Mouse (Mus musculus) splenic B cell, adult 2 months (primary cell): ENCODE measurements around the gene Omt2b.
A peak's percentile ranks its signal among the peaks of the same experiment; 100 is the strongest.
"Not testable (repeated sequence)": the region's sequence is repeated elsewhere in the genome, so short reads cannot be mapped to it uniquely, and the experiment has no call there.

ENCODE experiments used
- DNase-seq: peaks from one replicate; pipeline ENCODE4 v3.0.0-alpha.2; 2011; ENCODE audit warnings: low read depth, low spot score
- H3K27me3 ChIP-seq: 2 replicates; pipeline ENCODE4 v1.6.1; 2012; ENCODE audit warnings: mild to moderate bottlenecking, low read length, moderate library complexity, mixed read lengths; ENCODE audit not compliant: control insufficient read depth, poor library complexity, insufficient read depth, severe bottlenecking
- H3K36me3 ChIP-seq: 2 replicates; pipeline ENCODE4 v1.6.1; 2012; ENCODE audit warnings: mild to moderate bottlenecking, low read length, moderate library complexity, mixed read lengths; ENCODE audit not compliant: control insufficient read depth, poor library complexity, insufficient read depth, severe bottlenecking

The Omt2b gene

DNA sequence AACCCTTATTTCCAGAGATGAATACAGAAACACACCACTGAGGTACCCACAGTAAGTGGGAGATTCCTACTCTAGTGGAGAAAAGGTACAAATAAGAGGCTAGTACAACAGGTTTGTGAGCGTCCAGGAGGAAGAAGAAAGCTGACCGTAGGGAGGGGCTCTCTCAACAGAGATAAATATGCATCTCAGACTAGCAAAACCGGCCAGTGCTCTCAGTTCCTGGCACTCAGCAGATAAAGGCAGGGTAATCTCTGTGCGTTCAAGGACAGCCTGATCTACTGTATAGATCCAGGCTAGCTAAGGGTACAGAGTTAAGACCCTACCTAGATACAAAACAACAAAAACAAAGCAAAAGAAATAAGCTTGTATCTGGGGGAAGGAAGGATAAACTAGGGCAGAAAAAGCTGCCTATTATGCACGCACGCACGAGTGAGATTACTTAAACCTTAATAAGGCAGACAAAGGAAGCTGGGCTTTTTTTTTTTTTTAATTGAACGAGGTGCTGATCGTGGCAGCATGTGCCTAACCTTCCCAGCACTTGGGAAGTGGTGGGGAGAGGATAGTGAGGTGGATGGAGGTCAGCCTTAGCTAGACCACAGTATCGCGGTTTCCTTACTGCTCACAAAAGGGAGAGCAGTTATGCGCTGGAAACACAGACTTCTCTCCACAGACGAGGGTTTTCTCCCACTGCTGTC lies 38.6 kb downstream of the Omt2b start:
- no peaks in the 10 kb centered on the region; the same call in 1 of the 2 replicates for H3K27me3 ChIP-seq
- no peak for DNase-seq

GRCm38 (mm10) chr9:78367959-78368358 lies 40.6 kb downstream of the Omt2b start, which contains the start of gene Dppa5a:
Dppa5a (minus strand) TSS chr9:78368177.
- not testable (repeated sequence) for DNase-seq, H3K36me3 ChIP-seq, H3K27me3 ChIP-seq

More for the DNA sequence above, 38.6 kb downstream of the Omt2b start:
- no peaks in the 10 kb centered on the region for H3K36me3 ChIP-seq

DNA sequence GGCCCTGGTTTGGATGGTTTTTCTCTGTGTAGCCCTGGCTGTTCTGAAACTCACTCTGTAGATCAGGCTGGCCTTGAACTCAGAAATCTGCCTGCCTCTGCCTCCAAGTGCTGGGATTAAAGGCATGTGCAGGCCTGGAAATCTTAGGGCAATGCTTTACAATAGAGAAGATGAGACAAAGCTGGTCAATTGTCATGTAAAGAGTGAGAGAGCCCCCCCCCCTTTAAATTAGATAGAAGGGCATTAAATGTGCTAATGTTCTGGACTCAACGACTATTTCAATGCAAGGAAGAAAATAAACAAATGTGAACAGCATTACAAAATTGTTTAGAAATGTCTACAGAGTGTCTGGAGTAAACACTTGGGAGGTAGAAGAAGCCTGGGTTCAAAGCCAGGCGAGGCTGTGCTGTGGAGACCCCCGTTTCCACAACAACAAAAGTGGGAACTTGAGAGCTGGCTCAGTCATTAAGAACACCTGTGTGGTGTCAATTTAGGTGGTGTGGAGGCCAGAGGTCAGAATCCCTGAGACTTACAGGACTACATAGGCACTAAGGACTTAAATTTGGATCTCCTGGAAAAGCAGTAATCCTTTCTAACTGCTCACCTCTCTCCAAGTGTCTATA lies 41.4 kb downstream of the Omt2b start:
- Histone ChIP-seq H3K36me3 (no peaks in the 10 kb centered on the region), H3K27me3 (no peaks in the 10 kb centered on the region; the same call in 1 of the 2 replicates)
- no peak for DNase-seq

- Histone ChIP-seq H3K27me3 (no peaks in the 10 kb centered on the region; the same call in 1 of the 2 replicates), H3K36me3 (no peaks in the 10 kb centered on the region)
- DNase-seq, result no peak
Observed at GRCm38 (mm10) chr9:78369349-78369748, 42.0 kb downstream of the Omt2b start.

- no peaks in the 10 kb centered on the region for H3K27me3 ChIP-seq
- no peak for DNase-seq
- H3K36me3 ChIP-seq, result no peaks in the 10 kb centered on the region
Observed at GRCm38 (mm10) chr9:78369786-78370185, 42.4 kb downstream of the Omt2b start.

GRCm38 (mm10) chr9:78371441-78371840 lies 44.1 kb downstream of the Omt2b start:
- DNase-seq, result no peak
- Histone ChIP-seq H3K27me3 (no peaks in the 10 kb centered on the region), H3K36me3 (no peaks in the 10 kb centered on the region)

DNA sequence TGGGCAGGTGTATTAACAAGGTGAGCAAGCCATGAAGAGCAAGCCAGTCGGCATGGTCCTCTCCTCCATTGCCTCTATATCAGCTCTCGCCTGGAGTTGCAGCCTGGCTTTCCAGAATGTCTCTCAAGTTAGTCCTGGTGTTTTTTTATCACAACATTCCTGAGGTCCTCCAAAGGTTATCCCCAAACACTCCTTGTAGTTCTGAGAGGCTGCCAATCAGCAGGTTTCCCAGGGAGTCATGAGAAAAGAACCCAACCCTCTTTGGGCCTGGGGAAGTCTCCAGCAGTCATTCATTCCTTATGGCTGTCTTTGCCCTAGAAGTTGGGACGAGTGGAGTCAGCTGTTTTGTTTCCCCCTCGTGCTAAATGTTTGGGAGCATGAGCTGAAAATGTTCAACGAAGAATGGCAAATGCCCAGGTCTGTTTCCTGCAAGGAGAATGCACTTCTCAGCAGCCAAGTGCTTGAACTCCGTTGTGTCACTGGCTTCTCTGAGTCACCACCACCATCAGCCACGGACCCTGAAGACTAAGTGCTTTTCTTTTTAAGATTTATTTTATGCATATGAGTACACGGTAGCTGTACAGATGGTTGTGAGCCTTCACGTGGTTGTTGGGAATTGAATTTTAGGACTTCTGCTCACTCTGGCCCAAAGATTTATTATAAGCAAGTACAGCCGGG lies 45.6 kb downstream of the Omt2b start:
- DNase-seq, result no peak
- H3K27me3 ChIP-seq, result no peaks in the 10 kb centered on the region
- H3K36me3 ChIP-seq, result no peaks in the 10 kb centered on the region

GRCm38 (mm10) chr9:78374397-78374796 lies 47.0 kb downstream of the Omt2b start:
- Histone ChIP-seq H3K36me3 (no peaks in the 10 kb centered on the region), H3K27me3 (no peaks in the 10 kb centered on the region)
- no peak for DNase-seq

DNA sequence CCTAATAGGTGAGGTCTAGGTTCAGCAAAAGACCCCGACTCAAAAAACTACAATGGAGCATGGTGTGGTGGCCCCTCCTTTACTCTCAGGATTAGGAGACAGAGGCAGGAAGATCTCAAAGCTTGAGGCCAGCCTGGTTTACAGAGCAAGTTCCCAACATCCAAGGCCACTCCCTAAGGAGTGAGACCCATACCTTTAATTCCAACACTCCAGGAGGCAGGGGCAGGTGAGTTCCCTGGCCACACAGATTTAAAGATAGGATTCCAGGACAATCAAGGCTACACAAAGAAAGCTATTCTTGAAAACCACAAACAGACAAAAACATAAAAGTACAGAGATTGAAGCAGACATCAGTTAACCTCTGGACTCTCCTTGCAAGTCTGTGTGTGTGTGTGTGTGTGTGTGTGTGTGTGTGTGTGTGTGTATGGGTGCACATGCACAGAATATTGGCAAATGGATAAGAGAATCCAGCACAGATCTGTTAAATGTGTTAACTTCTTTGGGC lies 47.5 kb downstream of the Omt2b start:
- no peak for DNase-seq
- no peaks in the 10 kb centered on the region for H3K36me3 ChIP-seq

DNA sequence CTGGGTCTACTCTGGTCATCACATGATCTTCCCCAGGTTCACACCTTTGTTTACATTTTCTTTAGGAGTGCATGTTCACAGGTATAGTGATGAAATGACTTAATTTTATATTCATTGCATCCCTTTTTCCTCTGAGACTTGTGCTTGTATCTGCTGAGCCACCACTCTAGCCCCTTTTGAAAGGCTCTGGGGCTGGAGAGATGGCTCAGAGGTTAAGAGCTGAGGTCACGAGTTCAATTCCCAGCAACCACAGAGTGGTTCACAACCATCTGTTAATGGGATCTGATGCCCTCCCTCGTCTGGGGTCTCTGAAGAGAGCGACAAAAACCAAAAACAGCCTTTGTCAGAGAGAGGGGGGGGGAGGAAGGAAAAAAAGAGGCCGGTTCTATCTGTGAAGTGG lies 48.1 kb downstream of the Omt2b start:
- no peaks in the 10 kb centered on the region for H3K36me3 ChIP-seq
- no peak for DNase-seq
- H3K27me3 ChIP-seq, result no peaks in the 10 kb centered on the region

More for the DNA sequence above, 47.5 kb downstream of the Omt2b start:
- no peaks in the 10 kb centered on the region for H3K27me3 ChIP-seq

DNA sequence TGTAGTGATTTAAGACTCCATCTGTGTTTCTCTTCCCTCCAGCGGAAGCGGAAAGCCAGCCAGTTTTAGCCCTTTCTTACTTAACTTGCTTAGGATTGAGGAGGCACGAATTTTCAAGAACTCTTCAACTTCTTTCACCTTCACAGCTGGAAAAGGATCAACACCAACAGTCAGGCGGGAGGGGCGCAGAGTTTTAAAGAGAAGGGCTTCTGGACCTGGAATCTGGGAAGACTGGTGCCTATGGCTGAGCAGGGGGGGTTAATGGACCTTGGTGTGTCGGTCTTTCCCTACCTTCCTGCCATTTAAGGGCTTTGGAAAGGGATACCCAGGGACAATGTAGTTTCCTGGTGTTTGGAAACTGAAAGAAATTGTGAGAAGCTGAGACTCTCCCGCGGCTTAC lies 50.2 kb downstream of the Omt2b start:
- H3K27me3 ChIP-seq, result no peaks in the 10 kb centered on the region
- H3K36me3 ChIP-seq, result no peaks in the 10 kb centered on the region
- DNase-seq, result no peak

DNA sequence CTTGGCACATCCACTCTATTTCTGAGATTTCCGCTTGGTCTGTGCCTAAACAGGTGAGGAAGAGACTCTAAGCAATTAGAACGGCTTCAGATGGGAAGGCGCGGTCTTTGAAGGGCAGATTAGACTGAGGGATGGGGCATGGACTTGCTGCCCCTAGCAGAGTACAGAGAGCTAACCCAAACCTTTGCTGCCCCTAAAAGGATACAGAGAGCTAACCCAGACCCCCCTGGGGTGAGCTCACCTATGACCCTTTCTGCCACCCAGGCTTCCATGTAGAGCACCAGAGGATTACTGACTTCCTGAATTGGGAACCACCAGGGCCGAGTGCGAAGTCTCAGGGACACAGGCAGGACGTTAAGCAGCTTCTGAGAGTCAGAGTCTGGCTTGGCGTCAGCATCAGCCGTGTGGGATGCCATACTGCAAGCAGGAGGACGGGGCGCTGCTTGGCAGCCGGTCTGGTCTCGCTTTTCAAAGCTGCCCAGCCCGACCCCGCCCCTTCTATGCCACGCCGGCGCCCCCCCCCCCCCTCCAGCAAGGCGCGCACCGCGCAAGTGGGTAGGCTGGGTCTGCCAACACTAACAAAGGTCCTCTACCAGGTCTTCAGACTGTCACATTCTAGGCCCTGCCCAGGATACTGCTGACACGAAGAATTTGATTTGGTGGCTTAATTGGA lies 50.9 kb downstream of the Omt2b start, which contains the start of gene Ooep:
TSS of gene Ooep (minus strand) at position 613 of the 673 bp plus-strand sequence.
- Histone ChIP-seq H3K27me3 (no peaks in the 10 kb centered on the region), H3K36me3 (no peaks in the 10 kb centered on the region)
- peak; percentile 8 for DNase-seq
